Mouse (Mus musculus) C2C12 (cell line): ENCODE data around the gene Pde2a.

Source experiments
- CTCF ChIP-seq: IDR thresholded peaks from one replicate; pipeline ENCODE4 v1.5.1; 2011; ENCODE audit not compliant: control insufficient read depth, insufficient read depth, insufficient read length
- MYOG ChIP-seq: IDR thresholded peaks from one replicate; pipeline ENCODE4 v1.6.1; 2011; ENCODE audit not compliant: control insufficient read depth, insufficient read length; ENCODE audit errors: extremely low read depth
- USF1 ChIP-seq: IDR thresholded peaks from one replicate; pipeline ENCODE4 v1.6.1; 2011; ENCODE audit warnings: low read depth, mild to moderate bottlenecking, control low read depth, moderate library complexity

DNA sequence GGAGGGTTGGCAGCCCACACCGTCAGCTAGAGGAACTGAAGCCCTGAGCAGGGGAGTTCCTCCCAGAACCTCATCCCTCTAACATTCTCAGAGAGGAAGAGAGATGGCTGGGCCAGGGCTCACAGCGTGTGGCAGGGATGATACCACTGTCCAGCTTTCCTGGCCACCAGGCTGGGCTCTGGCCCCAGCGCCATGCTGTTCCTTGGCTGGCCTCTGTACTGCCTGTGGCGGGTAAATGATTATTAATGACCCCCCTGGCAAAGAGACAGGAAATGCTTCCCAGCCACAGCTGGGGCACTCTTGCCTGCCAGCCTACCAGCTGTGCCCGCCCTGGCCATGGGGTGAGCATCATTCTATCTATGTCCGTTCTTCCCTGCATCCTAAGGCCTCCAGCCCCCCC, 33.6 kb downstream of the Pde2a start:
- no peak for TF ChIP-seq CTCF
- TF ChIP-seq MYOG, result no peak
- no peak for TF ChIP-seq USF1
